Mouse (Mus musculus) liver, embryonic 11.5 days (tissue): ENCODE measurements around the gene Ccdc88b. TPM values are rescaled to one million over a fixed set of nuclear protein-coding genes. Genes with fewer than 3 reads are reported as not detected.
"Not testable (repeated sequence)": the region's sequence is repeated elsewhere in the genome, so short reads cannot be mapped to it uniquely, and the experiment has no call there.

Source experiments
- ATAC-seq: fragments of 200-750 bp; cut with Nextera tagmentation; replicated peaks from 2 replicates; pipeline ENCODE4 v1.8.0; 2017; ENCODE audit warnings: moderate number of reproducible peaks, mild to moderate bottlenecking, moderate TSS enrichment, moderate library complexity; ENCODE audit not compliant: low FRiP score
- DNase-seq: peaks from one replicate; pipeline ENCODE4 v3.0.0-alpha.2; 2017; ENCODE audit warnings: low spot score
- H3K27ac ChIP-seq: fragments of 300-500 bp; sonication (generic); 2 replicates; pipeline ENCODE4 v1.5.1; 2014; ENCODE audit warnings: mild to moderate bottlenecking, low read depth, low read length, control low read depth
- H3K27me3 ChIP-seq: fragments of 300-500 bp; sonication (generic); replicated peaks from 2 replicates; pipeline ENCODE4 v1.6.1; 2014; ENCODE audit warnings: low read length, mixed read lengths; ENCODE audit not compliant: control insufficient read depth, insufficient read depth
- H3K36me3 ChIP-seq: fragments of 300-500 bp; sonication (generic); 2 replicates; pipeline ENCODE4 v1.6.1; 2014; ENCODE audit warnings: mild to moderate bottlenecking, low read length, moderate library complexity, mixed read lengths; ENCODE audit not compliant: control insufficient read depth, insufficient read depth
- H3K4me1 ChIP-seq: fragments of 300-500 bp; sonication (generic); replicated peaks from 2 replicates; pipeline ENCODE4 v1.6.1; 2014; ENCODE audit warnings: low read length, mixed read lengths; ENCODE audit not compliant: control insufficient read depth, insufficient read depth
- H3K4me2 ChIP-seq: fragments of 300-500 bp; sonication (generic); 2 replicates; pipeline ENCODE4 v1.6.1; 2014; ENCODE audit warnings: mild to moderate bottlenecking, control low read depth, moderate library complexity
- H3K4me3 ChIP-seq: fragments of 300-500 bp; sonication (generic); 2 replicates; pipeline ENCODE4 v1.5.1; 2014; ENCODE audit warnings: low read depth, low read length, control low read depth
- H3K9ac ChIP-seq: fragments of 300-500 bp; sonication (generic); 2 replicates; pipeline ENCODE4 v1.6.1; 2014; ENCODE audit warnings: low read depth, low read length, control low read depth
- H3K9me3 ChIP-seq: fragments of 300-500 bp; sonication (generic); 2 replicates; pipeline ENCODE4 v1.6.1; 2016; ENCODE audit warnings: low read length, inconsistent platforms, mixed read lengths; ENCODE audit not compliant: control insufficient read depth
- WGBS: fragments of 180-500 bp; shearing (Covaris S2); extraction: QIAGEN DNeasy Blood & Tissue Kit; methylation state at CpG from one replicate; pipeline ENCODE4 v1.1.7; 2014; 5-methylcytosine and 5-hydroxymethylcytosine counted together
- polyA plus RNA-seq: library from polyadenylated mRNA; unstranded; fragments of >200 nt; fragmentation: Nextera tagmentation; extraction: Ambion mirVana; gene quantifications from 2 replicates; pipeline ENCODE4 v1.2.1, GENCODE M21; 2014

Gene Ccdc88b
- polyA plus RNA-seq = 2.8 and 4.4 TPM in 2 replicates

DNA sequence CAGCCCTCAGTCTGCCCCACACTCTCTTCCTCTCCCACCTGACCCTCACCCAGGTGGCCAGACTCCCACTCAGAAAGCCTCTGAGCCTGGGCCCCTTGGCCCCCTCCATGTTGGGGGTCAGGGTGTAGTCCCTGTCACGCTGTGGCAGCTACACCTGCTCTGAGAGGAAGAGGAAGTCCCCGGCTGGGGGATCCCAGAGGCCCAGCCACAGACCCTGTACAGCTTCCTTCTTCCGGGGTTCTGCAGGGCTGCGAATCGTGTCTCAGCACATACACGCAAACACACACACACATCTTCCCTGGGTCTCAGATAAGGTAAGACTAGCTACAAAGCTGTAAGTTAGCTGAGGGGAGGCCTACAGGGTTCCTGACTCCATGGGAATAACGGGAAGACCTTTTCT is at the start of gene Ccdc88b:
TSS of gene Ccdc88b (minus strand) at position 181 of the 400 bp plus-strand sequence.
- 0 out of 2 replicates have a peak, but pooled peaks have one; percentile 25 for ATAC-seq
- DNase-seq = no peak
- Histone ChIP-seq H3K4me2 (peak within 1 kb of the TSS; percentile 47), H3K4me1 (peaks cover 20% of the 10 kb centered on the region), H3K27me3 (peaks cover 3% of the 10 kb centered on the region; the same call in 1 of the 2 replicates), H3K27ac (no peak within 1 kb of the TSS), H3K36me3 (no peaks in the 10 kb centered on the region), H3K9me3 (no peaks in the 10 kb centered on the region), H3K4me3 (peak within 1 kb of the TSS; percentile 22), H3K9ac (peak within 1 kb of the TSS; percentile 45)
- WGBS = 37% methylated on average over 7 of the region's 7 CpGs

DNA sequence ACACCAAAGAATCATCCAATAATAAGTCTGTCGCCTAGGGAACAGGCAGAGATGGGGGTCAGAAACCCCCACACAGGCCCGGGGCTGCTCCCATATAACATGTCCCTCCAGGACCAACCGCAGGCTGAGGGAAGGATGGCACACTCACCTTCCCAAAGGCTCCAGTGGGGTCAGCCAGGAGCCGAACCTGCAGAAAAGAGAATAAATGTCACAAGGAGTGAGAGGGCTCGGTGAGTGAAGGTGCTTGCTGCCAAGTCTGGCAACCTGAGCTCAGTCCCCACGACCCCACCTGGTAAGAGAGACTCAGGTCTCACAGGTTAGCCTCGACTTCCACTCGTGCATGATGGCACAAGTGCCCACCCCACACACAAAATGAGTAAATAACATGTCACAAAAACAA is 49.1 kb upstream of the Ccdc88b start:
- 91% methylated on average over 8 of the region's 8 CpGs for WGBS

DNA sequence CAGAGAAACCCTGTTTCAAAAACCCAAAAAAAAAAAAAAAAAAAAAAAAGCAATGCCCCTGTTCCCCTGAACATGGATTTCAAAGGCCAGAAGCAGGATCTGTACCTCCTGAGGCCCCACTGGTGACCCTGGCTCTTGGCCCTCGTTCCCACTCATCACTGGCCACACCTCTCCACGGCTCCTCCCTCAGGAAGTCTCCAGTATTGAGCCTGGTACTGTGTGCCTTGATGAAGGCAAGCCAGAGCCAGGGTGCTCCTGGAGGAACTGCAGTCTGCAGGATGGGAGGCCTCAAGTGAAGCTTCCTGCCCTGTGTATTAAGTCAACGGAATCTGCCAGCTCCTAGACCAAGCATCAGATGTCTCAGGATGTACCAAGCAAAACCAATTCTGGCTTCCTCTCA is 48.2 kb upstream of the Ccdc88b start:
- ATAC-seq = no peak
- H3K27ac ChIP-seq = no peak overlapping the region
- 78% methylated on average over 3 of the region's 3 CpGs for WGBS
- no peak overlapping the region for H3K9ac ChIP-seq
- peaks cover 17% of the 10 kb centered on the region for H3K36me3 ChIP-seq
- H3K4me3 ChIP-seq = no peak overlapping the region
- H3K4me2 ChIP-seq = no peak overlapping the region
- DNase-seq = no peak
- no peaks in the 10 kb centered on the region for H3K27me3 ChIP-seq
- H3K9me3 ChIP-seq = no peaks in the 10 kb centered on the region
- H3K4me1 ChIP-seq = peaks cover 18% of the 10 kb centered on the region

More for the DNA sequence above, 49.1 kb upstream of the Ccdc88b start:
- ATAC-seq (no peak), DNase-seq (no peak)
- Histone ChIP-seq H3K27me3 (no peaks in the 10 kb centered on the region), H3K4me3 (no peak overlapping the region), H3K9me3 (no peaks in the 10 kb centered on the region), H3K4me1 (peaks cover 21% of the 10 kb centered on the region), H3K36me3 (peaks cover 24% of the 10 kb centered on the region), H3K27ac (no peak overlapping the region), H3K9ac (no peak overlapping the region), H3K4me2 (no peak overlapping the region; the same call in 1 of the 2 replicates)

DNA sequence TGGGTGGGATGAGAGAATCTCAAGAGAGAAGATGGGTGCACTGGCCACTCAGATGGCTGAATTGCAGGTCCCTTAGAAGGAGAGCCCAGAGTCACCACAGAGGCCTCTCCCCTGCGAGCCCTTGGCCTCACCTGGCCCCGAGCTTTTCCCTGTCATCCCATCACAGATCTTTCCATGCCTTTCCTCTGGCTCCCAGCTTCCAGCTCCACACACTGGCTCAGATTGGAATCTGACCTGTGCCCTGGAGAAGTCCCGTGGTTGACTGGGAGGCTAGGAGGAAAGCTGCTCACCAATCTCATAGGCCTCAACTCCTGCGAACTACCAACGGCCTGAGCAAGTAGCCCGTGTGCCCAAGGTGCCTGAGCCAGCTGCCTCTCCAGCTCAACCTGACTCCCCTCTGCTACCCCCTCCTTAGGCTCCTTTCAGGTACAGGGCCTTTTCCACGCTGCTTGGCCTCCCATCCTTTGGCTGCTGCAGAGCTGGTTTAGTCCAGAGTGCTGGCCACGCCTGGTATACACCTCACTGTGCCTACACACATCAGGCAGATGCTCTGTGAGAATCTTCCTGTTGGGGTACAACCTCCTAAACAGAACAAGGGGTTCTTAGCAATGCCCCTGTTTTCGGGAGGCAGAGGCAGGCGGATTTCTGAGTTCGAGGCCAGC is 47.6 kb upstream of the Ccdc88b start:
- WGBS = 95% methylated on average over 11 of the region's 11 CpGs
- DNase-seq (no peak), ATAC-seq (no peak)
- Histone ChIP-seq H3K4me2 (no peak overlapping the region), H3K27ac (no peak overlapping the region), H3K27me3 (no peaks in the 10 kb centered on the region), H3K9me3 (no peaks in the 10 kb centered on the region), H3K36me3 (peaks cover 17% of the 10 kb centered on the region), H3K4me3 (no peak overlapping the region), H3K9ac (no peak overlapping the region), H3K4me1 (peaks cover 14% of the 10 kb centered on the region)

DNA sequence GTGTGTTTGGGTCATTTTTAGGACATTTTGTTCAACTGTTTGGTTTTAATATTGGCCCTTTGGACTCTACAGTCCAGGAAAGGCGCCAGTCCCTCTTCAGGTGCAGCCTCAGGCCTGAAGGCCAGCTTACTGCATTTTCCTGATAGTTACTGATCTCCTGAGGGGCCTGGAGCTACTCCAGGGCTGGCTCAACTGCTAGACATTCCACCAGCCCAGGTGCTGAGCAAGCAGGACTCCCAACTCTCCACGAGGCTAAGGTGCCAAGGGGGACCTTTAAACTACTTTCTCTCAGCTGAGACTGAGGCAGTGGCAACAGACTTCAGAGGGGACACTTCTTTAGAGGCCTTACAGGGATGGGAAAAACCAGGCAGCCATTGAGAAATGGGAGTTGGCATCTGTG is 46.8 kb upstream of the Ccdc88b start:
- no peak overlapping the region for H3K4me3 ChIP-seq
- H3K4me2 ChIP-seq = no peak overlapping the region
- H3K27ac ChIP-seq = no peak overlapping the region
- H3K36me3 ChIP-seq = peaks cover 17% of the 10 kb centered on the region
- ATAC-seq = no peak
- no peaks in the 10 kb centered on the region for H3K9me3 ChIP-seq
- no peak overlapping the region for H3K9ac ChIP-seq
- DNase-seq = no peak
- no peaks in the 10 kb centered on the region for H3K27me3 ChIP-seq
- 77% methylated on average over 2 of the region's 2 CpGs for WGBS
- peaks cover 14% of the 10 kb centered on the region for H3K4me1 ChIP-seq

DNA sequence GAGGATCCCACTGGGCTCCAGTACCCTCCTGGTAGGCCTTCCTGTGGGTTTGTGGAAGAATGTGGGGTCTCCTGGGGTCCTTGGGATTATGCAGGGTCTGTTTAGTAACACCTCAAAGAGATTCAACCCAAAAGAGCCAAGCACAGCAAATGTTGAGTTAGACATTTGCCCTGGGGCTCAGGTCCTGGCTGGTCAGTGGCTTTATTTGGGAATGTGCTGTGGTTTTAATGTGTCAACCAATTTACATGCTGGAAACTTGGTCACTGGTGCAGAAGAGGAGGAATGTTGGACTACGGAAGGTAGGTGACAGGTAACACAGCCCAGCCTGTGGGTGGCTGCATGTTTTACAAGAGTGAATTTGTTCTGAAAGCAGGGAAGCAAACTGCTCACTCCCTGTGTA is 45.0 kb upstream of the Ccdc88b start:
- WGBS = 98% methylated on average over 1 of the region's 1 CpGs
- ATAC-seq (no peak), DNase-seq (no peak)
- Histone ChIP-seq H3K27ac (no peak overlapping the region), H3K9me3 (no peaks in the 10 kb centered on the region), H3K9ac (no peak overlapping the region), H3K27me3 (no peaks in the 10 kb centered on the region), H3K4me2 (no peak overlapping the region), H3K36me3 (peaks cover 15% of the 10 kb centered on the region), H3K4me3 (no peak overlapping the region), H3K4me1 (peaks cover 5% of the 10 kb centered on the region)

DNA sequence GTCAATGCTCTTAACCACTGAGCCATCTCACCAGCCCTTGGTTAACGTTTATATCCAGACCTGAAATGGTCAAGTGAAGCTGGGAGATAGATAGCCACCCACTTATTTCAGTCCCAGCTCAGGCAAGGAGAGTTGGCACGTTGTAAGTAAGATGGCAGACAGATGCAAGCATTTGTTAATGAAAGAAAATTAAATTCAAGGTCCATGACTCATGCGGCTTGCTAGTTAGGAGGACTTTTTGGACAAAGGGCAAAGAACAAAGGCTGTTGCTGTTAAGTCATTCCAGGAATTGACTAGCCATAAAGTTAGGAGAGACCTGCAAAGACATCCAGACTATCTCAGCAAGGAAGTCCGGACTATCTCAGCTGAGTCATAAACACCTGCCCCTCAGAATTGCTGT is 41.6 kb upstream of the Ccdc88b start:
- no peak overlapping the region for H3K4me2 ChIP-seq
- 78% methylated on average over 4 of the region's 4 CpGs for WGBS
- H3K27me3 ChIP-seq = no peaks in the 10 kb centered on the region
- H3K4me1 ChIP-seq = no peaks in the 10 kb centered on the region
- H3K27ac ChIP-seq = no peak overlapping the region
- DNase-seq = no peak
- H3K4me3 ChIP-seq = no peak overlapping the region
- no peak overlapping the region for H3K9ac ChIP-seq
- peaks cover 2% of the 10 kb centered on the region; the same call in 1 of the 2 replicates for H3K36me3 ChIP-seq
- no peaks in the 10 kb centered on the region for H3K9me3 ChIP-seq
- ATAC-seq = no peak

DNA sequence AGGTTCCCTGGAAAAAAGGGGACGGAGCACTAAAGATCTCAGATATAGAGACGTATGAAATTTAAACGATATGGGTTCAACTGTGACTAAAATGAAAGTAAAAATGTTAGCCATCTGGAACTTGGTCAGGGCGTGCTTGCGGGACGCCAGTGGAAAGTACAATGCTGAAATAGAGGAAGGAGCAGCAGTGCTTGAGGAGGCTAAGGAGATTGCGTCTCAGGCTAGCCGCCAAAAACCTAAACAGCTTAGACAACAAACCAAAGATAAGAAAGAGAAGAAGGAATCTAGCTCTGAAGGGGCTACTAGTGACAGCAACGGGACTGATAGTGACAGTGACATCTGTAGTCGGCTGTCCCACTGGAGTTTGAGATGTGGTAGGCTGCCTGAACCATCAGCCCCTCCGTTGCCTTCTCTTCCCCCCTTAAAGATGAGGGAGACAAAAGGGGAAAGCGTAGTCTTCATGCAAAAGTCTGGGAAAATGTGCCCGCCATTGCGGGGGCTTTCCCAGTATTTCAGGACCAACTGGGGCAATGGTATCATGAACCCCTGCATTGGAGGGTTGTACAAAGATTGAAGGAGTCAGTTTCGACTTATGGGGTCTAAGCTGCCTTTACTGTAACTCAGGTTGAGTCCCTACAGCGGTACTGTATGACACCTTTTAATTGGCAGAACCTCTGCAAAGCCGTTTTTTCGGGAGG is 37.7 kb upstream of the Ccdc88b start:
- not testable (repeated sequence) for H3K36me3 ChIP-seq, ATAC-seq, H3K4me3 ChIP-seq, DNase-seq, H3K9ac ChIP-seq, H3K4me2 ChIP-seq, H3K9me3 ChIP-seq, H3K4me1 ChIP-seq, H3K27ac ChIP-seq, H3K27me3 ChIP-seq
- 77% methylated on average over 18 of the region's 18 CpGs for WGBS
